Mouse (Mus musculus) monocyte, adult 5-6 weeks (primary cell): ENCODE results near the gene Coa4. TPM values are rescaled to one million over a fixed set of nuclear protein-coding genes. Genes with fewer than 3 reads are reported as not detected.

ENCODE experiments used
- ATAC-seq: fragments of 153-309, 156-312 bp; replicated peaks from 2 replicates; pipeline ENCODE4 v1.8.0; 2017; ENCODE audit warnings: mild to moderate bottlenecking; ENCODE audit not compliant: low TSS enrichment, insufficient number of reproducible peaks, severe bottlenecking, poor library complexity, low FRiP score
- total RNA-seq: library from RNA; stranded (forward); fragments of 200-1000, 200-491, 200-594 nt; gene quantifications from 3 replicates; pipeline ENCODE4 v1.2.3, GENCODE M21; 2017

The Coa4 gene
- total RNA-seq, 1 experiment from 2014 or later, result 6.1 TPM

DNA sequence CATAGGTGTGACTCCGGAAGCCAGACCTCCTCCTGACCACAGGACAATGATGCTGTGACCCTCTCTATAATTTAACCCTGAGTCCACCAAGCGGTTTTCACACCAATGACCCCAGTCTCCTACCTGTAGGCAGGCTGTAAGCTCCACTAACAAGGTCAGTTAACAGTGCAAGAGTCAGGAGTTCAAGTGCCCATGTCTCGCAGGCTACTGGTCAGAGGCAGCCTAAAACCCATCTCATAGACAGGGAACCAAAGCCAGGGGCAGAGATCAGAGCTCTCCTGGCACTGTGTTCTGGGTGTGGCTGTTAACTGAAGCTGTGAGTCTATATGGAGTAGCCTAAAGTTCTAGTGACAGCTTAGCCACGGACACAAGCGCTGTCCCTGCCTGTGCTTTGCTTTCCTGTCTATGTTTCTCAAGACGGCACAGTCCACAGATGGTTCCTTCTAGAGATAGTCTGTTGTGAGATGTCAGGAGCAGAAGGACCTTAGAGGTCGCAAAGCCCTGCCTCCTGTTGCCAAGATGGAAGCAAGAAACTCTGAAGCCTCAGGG lies 34.4 kb upstream of the Coa4 start:
- ATAC-seq, result 0 out of 2 replicates have a peak, but pooled peaks have one; percentile 4

- peak; percentile 20 for ATAC-seq
Measured at GRCm38 (mm10) chr7:100503076-100503475, 33.8 kb upstream of the Coa4 start.

DNA sequence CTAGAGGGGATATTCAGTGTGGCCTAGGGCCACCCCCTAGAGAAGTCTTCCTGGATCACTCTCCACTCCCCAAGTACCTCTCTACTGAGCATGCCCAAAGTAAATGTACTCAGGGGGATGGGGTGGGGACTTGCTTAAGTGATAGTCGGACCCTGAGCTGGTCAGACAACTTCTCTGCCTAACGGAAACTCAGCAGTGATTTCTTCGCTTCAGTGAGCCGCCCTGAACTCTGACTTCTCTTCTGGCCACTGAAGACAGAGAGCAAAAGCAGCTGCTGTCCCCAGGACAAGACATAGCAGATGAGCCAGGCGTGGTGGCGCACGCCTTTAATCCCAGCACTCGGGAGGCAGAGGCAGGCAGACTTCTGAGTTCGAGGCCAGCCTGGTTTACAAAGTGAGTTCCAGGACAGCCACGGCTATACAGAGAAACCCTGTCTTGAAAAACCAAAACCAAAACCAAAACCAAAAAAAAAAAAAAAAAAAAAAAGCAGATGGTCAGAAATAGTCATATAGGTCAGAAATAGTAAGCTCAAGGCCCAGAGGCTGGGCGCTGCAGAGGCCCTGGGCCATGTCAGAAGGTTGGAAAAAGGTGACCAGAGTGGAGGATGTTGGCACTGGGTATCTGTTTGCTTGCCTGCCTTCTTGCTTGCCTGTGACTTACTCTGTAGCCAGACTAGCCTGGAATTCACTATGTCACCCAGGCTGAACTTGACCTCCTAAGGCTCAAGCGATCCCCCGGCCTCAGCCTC lies 32.0 kb upstream of the Coa4 start:
- no peak for ATAC-seq

- no peak for ATAC-seq
Measured at GRCm38 (mm10) chr7:100506494-100506893, 30.4 kb upstream of the Coa4 start.

GRCm38 (mm10) chr7:100508670-100509069 lies 28.2 kb upstream of the Coa4 start:
- ATAC-seq, result peak; percentile 33; the same call in 1 of the 2 replicates

DNA sequence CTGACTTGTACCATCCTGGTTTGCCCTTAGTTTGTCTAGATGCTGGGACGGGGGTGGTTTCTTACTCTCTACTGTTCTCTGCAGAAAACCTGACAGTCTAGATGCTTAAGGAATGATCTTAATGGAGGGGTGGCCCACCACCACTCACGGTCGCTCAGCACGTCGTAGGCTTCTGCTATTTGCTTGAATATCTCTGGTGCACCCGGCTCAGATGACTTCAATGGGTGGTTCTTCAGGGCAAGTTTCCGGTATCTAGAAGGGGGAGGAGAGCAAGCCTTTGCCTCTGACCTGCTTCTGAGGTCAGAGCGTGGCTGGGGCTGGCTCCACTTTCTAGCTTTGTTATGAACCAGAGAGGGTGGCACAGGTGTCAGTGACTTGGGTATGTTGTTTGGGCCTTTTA lies 25.3 kb upstream of the Coa4 start:
- no peak for ATAC-seq

DNA sequence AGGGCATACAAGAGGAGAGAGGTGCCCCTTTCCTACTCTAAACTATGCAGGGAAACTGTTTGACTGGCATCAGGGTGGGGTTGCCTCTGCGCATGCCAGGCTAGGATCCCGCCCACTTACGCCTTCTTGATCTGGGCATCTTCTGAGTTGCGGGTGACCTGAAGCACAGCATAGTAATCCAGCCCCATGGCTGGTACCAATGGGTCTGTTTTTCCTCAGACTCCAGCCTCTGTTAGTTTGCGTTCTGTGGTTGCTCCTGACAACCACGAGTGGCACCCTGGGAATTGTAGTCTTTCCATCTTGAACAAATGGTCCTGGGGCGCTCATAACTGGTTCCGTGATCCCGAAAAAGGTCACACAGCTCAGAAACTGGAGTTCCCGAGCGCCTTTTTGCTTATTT lies 22.3 kb upstream of the Coa4 start, which contains the start of gene Dnajb13:
Gene Dnajb13 (minus strand): TSS at position 388 of the 400 bp plus-strand sequence.
- no peak for ATAC-seq

DNA sequence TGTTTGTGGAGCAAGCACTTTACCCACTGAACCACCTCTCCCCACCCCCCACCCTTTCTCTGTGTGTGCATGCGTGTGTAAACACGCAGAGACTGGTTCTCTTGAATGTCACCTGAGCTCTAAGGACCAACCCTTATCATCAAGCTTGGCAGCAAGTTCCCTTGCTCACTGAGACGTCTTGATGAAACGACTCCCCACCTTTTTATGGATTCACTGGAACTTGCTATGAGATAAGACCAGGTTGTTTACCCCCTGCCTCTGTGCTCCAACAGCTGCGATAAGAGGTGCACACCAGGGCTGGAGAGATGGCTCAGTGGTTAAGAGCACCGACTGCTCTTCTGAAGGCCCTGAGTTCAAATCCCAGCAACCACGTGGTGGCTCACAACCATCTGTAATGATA lies 16.7 kb upstream of the Coa4 start:
- ATAC-seq, result no peak

- ATAC-seq, result peak; percentile 96
Measured at GRCm38 (mm10) chr7:100520663-100521285, 16.1 kb upstream of the Coa4 start.

DNA sequence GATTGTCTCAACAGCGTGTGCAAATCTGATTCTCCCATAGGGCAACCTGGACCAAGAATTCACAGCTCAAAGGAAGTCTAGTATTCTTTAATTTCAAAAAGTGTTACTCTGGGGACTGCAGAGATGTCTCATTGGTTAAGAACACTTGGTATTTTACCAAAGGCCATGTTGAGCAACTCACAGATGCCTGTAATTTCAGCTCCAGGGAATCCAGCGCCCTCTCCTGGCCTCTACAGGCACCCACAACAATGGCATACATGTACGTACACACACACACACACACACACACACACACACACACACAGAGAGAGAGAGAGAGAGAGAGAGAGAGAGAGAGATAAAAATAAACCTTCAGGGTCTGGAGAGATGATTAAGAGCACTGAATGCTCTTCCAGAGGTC lies 14.6 kb upstream of the Coa4 start:
- ATAC-seq, result no peak

DNA sequence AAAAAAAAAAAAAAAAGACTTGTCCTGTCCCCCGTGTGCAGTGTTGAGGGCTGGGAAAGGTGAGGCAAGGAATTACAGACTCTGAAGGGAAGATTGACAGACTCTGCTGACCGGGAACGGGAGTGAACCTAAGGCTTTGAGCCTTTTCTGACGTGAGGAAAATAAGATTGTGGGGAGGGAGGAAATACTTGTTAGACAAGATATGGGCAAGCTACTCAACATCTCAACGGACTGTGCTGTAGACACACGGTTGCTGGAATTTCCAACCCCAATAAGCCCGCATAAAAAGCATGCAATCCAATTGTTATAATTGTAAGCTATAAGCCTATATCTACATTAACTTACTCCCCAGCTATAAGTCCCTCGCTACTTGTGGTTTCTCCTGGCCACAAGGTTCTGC lies 12.2 kb upstream of the Coa4 start:
- no peak for ATAC-seq

DNA sequence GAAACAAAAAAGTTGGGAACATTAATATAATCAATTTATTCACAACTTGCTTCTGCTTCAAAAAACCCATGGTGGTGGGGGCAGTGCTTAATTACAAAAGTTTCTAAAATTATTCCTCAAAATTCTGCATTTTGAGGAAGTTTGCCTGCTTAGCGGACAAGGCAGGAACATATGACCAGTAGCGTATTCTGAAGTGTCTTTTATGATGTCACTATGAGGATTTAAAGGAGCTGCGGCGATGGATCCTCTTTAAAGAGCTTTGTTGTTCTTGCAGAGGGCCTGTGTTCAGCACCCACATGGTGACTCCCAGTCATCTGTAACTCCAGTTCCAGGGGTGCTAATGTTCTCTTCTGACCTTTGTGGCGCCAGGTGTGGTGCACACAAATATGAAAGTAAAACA lies 6.1 kb upstream of the Coa4 start:
- ATAC-seq, result 0 out of 2 replicates have a peak, but pooled peaks have one; percentile 76

GRCm38 (mm10) chr7:100533503-100533902 lies 3.4 kb upstream of the Coa4 start:
- no peak for ATAC-seq

GRCm38 (mm10) chr7:100534216-100534615 lies 2.7 kb upstream of the Coa4 start:
- ATAC-seq, result no peak

DNA sequence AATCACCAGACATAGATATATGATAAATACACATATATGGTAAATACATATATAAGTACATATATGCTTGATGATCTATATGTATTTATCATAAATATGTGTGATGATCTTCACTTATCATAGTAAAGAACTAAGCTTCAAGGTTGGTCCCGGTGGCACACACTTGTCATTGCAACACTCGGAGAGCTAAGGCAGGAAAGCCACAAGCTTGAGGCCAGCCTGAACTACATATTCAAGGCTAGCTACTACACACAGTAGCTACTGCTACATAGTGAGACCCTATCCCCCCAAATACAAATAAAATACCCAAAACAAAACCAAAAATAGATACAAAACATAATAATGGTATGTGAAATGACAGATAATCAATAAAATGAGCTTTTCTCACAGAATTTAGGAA lies 1.0 kb upstream of the Coa4 start:
- ATAC-seq, result no peak

GRCm38 (mm10) chr7:100537519-100537902 lies 640 bp downstream of the Coa4 start:
- ATAC-seq, result no peak

- ATAC-seq, result peak; percentile 54
Measured at GRCm38 (mm10) chr7:100539516-100539915, 2.6 kb downstream of the Coa4 start.

GRCm38 (mm10) chr7:100544437-100544836 lies 7.6 kb downstream of the Coa4 start:
- ATAC-seq, result no peak

DNA sequence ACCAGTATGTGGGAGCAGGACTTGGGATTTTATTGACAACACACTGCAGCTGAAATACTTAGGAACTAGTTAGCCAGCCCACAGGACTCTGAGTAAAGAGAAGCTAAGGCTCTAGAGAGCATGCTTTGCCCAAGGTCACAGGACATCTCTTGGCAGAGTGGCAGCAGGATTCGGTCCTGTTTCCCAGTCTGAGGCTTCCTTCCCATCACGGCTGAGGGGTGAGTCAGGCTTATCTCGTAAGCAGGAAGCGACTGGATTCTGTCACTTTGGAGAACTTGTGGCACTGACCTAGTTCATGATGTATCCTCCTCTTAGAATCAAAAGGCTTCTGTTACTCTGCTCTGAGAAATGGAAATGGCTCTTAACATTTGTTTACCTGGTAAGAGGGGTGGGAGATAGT lies 10.8 kb downstream of the Coa4 start:
- no peak for ATAC-seq

- no peak for ATAC-seq
Measured at GRCm38 (mm10) chr7:100549796-100550195, 12.9 kb downstream of the Coa4 start.
